Mouse (Mus musculus): ENCODE measurements around the gene Pam.

Gene Pam

DNA sequence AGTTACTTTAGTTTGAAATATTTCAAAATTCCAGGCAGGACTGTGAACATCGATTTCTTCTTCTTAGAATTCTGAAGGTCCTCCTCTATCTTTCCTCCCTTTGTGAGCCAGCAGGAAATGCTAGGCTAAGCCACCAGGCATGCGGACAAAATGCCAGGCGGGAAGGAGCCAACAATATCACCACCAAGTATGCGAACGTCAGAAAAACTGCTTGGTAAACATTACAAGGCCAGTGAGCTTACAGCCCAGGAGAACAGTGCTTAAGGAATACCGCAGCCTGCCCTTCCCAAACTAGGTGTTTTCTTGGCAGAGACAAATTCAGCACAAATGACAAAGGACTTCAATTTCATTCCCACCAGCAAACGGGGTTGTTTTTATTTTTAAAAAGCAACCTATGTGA, 15.8 kb downstream of the Pam start:
- peak; percentile 10 for DNase-seq (ENCODE audit: low spot score)

GRCm38 (mm10) chr1:98078735-98079134, 16.7 kb downstream of the Pam start:
- no peak for DNase-seq (ENCODE audit: low spot score)

DNA sequence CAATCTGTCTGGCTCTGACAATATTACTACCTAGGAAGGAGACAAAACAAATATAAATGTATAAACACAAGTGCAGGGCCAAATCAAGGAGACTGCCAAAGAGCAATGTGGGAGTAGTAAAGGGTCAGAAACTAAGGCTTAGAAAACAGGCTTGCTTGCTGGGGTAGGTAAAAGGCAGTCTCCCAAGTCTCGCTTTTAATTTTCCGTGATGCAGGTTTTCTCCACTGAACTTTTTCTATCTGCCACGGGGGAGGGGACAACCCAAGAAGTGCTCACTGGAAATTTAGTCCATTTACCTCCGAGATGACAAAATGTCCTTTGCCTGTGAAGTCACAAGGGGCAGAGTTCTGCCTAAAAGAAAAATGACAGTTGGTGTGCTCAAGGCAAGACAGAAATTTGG, 21.6 kb downstream of the Pam start:
- DNase-seq (ENCODE audit: low spot score), result no peak

DNA sequence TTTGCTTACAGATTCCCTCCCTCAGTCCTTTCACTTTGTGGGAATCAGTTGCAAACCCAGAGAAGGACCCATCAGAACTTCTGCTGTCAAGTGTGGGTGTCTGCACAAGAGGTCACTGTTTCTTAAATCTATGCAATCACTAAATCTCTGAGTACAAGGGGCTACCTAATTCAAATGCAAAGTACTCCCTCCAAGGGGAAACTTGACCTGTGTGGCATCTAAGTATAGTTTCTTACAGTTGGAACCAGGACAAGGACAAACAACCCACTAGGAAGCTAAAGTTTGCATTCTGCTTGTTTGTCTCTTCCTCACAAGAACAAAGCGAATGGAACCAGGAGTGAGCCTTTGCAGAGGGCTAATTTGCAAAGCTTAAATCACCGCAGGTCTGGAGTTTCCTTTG, 22.3 kb downstream of the Pam start:
- no peak for DNase-seq (ENCODE audit: low spot score)

DNA sequence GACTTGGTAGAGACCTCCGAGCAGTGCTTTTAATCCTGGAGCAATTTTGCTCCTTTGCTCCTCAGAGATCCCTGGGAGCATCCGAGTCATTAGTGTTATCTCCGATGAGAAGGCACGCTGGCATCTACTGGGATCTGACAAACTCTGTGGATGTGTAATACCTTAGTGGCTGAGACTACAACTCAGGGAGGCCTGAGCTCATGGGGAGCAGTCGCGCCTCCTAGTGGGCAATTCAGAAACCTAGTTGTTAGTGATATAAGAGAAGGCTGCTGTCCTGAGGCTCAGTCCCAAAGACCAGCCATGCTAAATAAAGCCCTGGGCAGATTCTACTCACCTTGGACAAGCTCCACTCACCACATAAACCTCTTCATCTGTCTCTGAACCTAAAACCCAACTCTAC, 23.4 kb downstream of the Pam start:
- DNase-seq (ENCODE audit: low spot score), result peak; percentile 9

- no peak for DNase-seq (ENCODE audit: low spot score)
These were observed 24.0 kb downstream of the Pam start for GRCm38 (mm10) chr1:98071436-98071835.

- peak; percentile 12 for DNase-seq (ENCODE audit: low spot score)
These were observed 24.6 kb downstream of the Pam start for GRCm38 (mm10) chr1:98070743-98071325.

DNA sequence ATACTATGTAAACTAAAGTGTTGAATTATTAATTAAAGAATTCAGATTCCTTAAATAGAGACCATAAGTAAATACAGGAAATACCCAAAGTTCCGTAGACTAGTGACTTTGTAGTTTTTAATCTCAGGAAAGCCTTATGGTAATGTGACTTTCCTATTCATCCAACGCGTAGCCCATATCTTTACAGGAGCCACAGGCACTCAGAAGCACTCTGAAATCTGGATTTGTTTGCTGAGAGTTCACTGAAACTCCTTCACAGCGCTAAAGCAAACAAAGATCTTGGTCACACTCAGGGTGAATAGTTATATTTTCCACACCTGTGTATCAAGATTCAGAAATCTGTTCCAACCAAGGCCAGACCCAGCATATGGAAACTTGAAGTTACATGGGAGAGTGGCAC, 27.3 kb downstream of the Pam start:
- DNase-seq (ENCODE audit: low spot score), result no peak

GRCm38 (mm10) chr1:98062074-98062473, 33.4 kb downstream of the Pam start:
- no peak for DNase-seq (ENCODE audit: low spot score)

- DNase-seq (ENCODE audit: low spot score), result no peak
These were observed 36.0 kb downstream of the Pam start for GRCm38 (mm10) chr1:98059401-98059800.

GRCm38 (mm10) chr1:98056996-98057945, 38.2 kb downstream of the Pam start:
- DNase-seq (ENCODE audit: low spot score), result no peak

DNA sequence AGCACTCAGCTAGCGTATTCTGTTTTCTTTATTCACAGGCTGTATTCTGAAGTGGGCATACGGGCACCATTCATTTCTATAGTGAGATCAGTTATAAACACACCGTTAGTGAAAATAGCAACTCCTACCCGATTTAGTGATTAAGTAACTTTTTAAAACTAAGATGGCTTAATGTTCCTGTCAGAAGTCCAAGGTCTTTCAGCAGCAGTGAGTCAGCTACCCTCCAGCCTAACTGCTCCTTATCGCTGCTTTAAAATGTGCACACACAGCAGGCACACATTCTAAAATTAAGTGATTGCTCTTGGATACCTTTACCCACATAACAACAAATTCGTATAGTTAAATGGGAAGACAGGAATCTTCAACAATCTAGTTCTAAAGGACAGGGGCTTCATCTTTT, 39.2 kb downstream of the Pam start:
- DNase-seq (ENCODE audit: low spot score), result peak; percentile 16

DNA sequence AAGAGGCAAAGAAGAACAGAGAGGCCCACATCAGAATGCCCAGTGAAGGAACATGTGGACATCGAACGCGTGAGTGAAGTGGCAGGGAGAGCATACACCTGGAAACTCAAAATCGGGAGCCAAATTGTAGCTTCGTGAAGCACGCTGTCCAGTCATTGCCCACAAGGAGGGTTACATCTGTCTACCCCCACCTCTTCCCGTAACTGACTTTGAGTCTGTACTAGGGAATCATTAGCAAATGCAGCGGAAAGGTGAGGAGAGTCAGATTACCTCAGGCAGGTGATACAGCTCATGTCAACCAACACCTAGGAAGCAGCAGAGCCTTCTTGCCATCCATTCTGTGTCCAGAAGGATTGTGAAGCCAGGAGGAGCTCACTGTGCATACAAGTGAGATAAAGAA, 39.9 kb downstream of the Pam start:
- no peak for DNase-seq (ENCODE audit: low spot score)

DNA sequence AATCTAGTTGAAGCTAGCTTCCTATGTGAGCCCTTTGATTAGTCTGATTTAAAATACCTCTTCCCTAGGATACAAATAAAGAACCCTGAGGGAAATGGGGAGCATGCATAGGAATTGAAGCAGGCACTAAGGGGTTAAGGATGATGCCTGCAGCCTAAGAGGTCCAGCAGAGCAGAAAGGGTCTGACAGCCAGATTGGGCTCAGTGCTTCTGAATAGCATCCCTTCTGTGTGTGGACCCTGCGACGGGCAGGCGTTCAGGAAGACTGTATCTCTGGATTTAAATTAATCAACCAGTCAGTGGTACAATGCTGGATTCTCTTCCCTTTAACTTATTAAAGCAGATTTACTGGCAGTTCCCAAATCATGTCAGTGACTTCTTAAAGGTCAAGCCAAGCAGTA, 41.5 kb downstream of the Pam start:
- DNase-seq (ENCODE audit: low spot score), result no peak

GRCm38 (mm10) chr1:98053447-98053846, 42.0 kb downstream of the Pam start:
- DNase-seq (ENCODE audit: low spot score), result no peak

GRCm38 (mm10) chr1:98052775-98053174, 42.7 kb downstream of the Pam start:
- DNase-seq (ENCODE audit: low spot score), result no peak

DNA sequence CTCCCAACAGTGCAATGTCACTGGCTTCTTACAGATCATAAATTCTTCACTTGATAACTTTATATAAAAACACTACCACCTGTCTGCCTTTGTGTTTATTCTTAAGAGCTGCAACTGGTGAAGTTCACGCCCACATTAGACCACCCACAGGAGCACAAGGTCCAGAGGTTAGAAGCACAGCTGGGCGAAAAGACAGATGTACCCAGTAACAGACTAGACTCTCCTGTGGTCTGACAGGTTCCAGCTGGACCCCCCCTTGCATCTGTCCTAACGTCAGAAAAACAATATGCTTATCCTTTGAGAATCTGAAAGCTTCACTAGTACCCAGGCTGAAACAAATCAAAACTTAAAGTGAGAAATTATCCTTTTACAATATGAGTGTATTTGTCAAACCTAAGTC, 44.4 kb downstream of the Pam start:
- no peak for DNase-seq (ENCODE audit: low spot score)

- no peak for DNase-seq (ENCODE audit: low spot score)
These were observed 45.7 kb downstream of the Pam start for GRCm38 (mm10) chr1:98049756-98050155.

DNA sequence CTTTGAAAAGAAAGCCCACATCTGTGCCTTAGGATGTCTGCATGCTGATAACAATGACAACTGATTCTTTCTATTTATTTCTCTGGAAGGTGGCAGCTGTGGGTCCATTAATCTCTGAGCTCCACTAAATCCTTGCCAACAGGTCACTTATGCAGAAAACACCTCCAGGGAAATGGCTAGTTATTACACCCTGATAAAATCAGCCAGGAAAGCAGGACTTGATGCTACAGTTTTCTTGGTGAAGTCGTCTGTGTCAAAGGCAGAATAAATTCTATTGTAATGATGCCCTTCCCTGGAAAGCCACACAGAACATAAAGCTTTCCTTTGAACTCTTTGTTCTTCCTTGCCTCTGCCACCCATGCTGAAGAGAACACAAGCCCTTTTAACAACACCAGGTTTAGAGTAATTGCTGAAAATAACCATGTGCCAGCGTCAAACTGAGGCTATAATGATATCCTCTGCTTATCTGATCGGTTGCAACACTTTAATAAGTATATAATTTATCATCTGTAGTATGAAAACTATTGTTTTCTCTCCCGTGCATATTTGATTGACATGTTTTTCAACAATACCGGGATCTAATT, 47.1 kb downstream of the Pam start:
- no peak for DNase-seq (ENCODE audit: low spot score)

GRCm38 (mm10) chr1:98047284-98048217, 47.9 kb downstream of the Pam start:
- DNase-seq (ENCODE audit: low spot score), result no peak

DNA sequence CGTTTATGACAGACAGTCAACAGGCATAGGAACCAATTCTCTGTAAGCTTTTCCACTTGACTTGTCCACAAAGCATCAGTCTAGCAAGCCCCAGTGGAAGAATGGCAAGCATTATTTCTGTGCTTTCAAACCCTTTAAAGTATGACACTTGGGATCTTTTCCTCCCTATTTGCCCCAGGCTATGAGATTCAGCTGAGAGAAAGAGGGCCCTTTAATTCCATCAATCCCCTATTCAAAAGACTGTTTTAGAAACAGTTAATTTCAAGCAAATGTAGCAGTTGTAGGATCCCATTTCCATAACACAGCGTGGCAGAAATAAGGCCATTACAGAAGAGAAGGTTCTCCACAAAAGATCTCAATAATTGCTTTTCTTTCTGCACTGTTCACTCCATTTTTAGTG, 53.0 kb downstream of the Pam start:
- no peak for DNase-seq (ENCODE audit: low spot score)

DNA sequence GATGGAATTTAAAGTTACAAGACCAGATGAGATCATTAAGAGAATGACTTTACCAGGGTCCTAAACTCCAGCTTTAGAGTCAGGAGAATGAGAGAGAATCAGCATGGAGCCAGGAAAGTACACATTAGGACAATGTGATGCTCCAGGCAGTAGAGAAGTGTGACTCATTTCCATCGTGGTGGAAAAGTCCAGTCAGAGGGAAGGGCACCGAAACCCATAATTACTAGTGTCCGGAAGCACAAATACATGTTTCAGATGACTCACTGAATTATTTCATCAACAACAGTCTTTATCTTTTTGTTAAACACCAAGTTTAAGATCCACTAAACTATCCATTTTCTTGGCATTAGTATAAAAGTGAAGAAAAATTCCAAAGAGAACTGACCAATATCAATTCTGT, 57.2 kb downstream of the Pam start:
- DNase-seq (ENCODE audit: low spot score), result no peak
